ENCODE assay signal across 19 mouse cellular contexts in genomic region chr11:20037739-20038138, GRCm38 (mm10).
DNase-seq lines count a peak whose midpoint lies in the region; ATAC-seq and TF ChIP-seq lines count a peak whose summit lies in the region.
"Had no signal": no experiment of that assay in that cellular context is flagged by ENCODE, and none has a peak within 500 bp of the region (broad histone marks: within the 10 kb centered on the region; RNA-seq: fewer than 3 reads in every experiment).

No protein-coding gene starts in this region.

- no peak overlapping the region for H3K27ac ChIP-seq in ES-E14 (ENCODE audit: insufficient read depth, low read depth, low read length, poor library complexity, severe bottlenecking)
- no peak overlapping the region for H3K27ac ChIP-seq in forebrain, embryonic 10.5 days
- H3K27ac ChIP-seq: heart, embryonic 13.5 days; kidney, embryonic 15.5 days; limb, embryonic 15.5 days; neural tube, embryonic 12.5 days had no signal

- no peak overlapping the region for H3K9ac ChIP-seq in ES-E14 (ENCODE audit: insufficient read depth, low read depth, low read length, poor library complexity, severe bottlenecking)
- H3K9ac ChIP-seq: heart, embryonic 13.5 days; kidney, embryonic 15.5 days; limb, embryonic 15.5 days; neural tube, embryonic 12.5 days had no signal

- in situ Hi-C loops in ES-E14 (cut with MboI; ENCODE audit: low sequenced_read_pairs in 2 of 2, unreplicated experiment in 2 of 2): loop anchor here (10.0 to 25.0 kb wide), 3 partner anchors 123 to 450 kb away; no protein-coding TSS in a partner anchor

- peak overlapping the region; percentile 31 for H3K4me3 ChIP-seq in megakaryocyte, embryonic 14.5 days (replicated peaks)
- H3K4me3 ChIP-seq in ES-E14 (ENCODE audit: insufficient read depth in 1 of 2, low read depth in 1 of 2, low read length in 2 of 2, poor library complexity in 1 of 2, severe bottlenecking in 1 of 2): no peak overlapping the region
- H3K4me3 ChIP-seq in forebrain, embryonic 10.5 days: no peak overlapping the region
- H3K4me3 ChIP-seq: heart, embryonic 13.5 days; kidney, embryonic 15.5 days; limb, embryonic 15.5 days; neural tube, embryonic 12.5 days had no signal

- H3K36me3 ChIP-seq in megakaryocyte, embryonic 14.5 days (replicated peaks; ENCODE audit: low read length): no peaks in the 10 kb centered on the region
- no peaks in the 10 kb centered on the region for H3K36me3 ChIP-seq in ES-E14 (ENCODE audit: control insufficient read depth, insufficient read depth, low read length, poor library complexity, severe bottlenecking)
- H3K36me3 ChIP-seq in forebrain, embryonic 10.5 days (replicated peaks): no peaks in the 10 kb centered on the region
- H3K36me3 ChIP-seq: heart, embryonic 13.5 days; kidney, embryonic 15.5 days; limb, embryonic 15.5 days; neural tube, embryonic 12.5 days had no signal

- no peaks in the 10 kb centered on the region for H3K9me3 ChIP-seq in megakaryocyte, embryonic 14.5 days
- no peaks in the 10 kb centered on the region for H3K9me3 ChIP-seq in ES-E14 (ENCODE audit: control insufficient read depth, insufficient read depth, low read depth, low read length)
- H3K9me3 ChIP-seq in forebrain, embryonic 10.5 days: no peaks in the 10 kb centered on the region
- H3K9me3 ChIP-seq: heart, embryonic 13.5 days; kidney, embryonic 15.5 days; limb, embryonic 15.5 days; neural tube, embryonic 12.5 days had no signal

- no peaks in the 10 kb centered on the region for H3K27me3 ChIP-seq in megakaryocyte, embryonic 14.5 days (replicated peaks)
- H3K27me3 ChIP-seq in forebrain, embryonic 10.5 days (ENCODE audit: poor library complexity, severe bottlenecking): no peaks in the 10 kb centered on the region
- H3K27me3 ChIP-seq: kidney, embryonic 15.5 days; limb, embryonic 15.5 days; neural tube, embryonic 12.5 days had no signal

- ATAC-seq in megakaryocyte, adult 5-6 weeks (ENCODE audit: poor library complexity, severe bottlenecking): no peak
- peak; percentile 56 for ATAC-seq in granulocyte monocyte progenitor cell, adult 5-6 weeks (replicated peaks; ENCODE audit: poor library complexity, severe bottlenecking)

- peaks cover 83% of the 10 kb centered on the region for H3K4me1 ChIP-seq in megakaryocyte, embryonic 14.5 days
- peaks cover 3 to 30% of the 10 kb centered on the region in 2 experiments; a peak in 3 of 4 replicates for H3K4me1 ChIP-seq in ES-E14 (ENCODE audit: control insufficient read depth in 2 of 2, insufficient read depth in 2 of 2, low read length in 2 of 2, poor library complexity in 1 of 2)
- peaks cover 43% of the 10 kb centered on the region for H3K4me1 ChIP-seq in forebrain, embryonic 10.5 days

- 87% methylated on average over 4 of the region's 4 CpGs for WGBS in forebrain, embryonic 10.5 days

- DNase-seq in cerebellum, adult 11-12 months: peak; percentile 24
- no peak for DNase-seq in cerebellum, postnatal 25 days
- DNase-seq in ES-E14 (ENCODE audit: low read depth, low spot score): no peak
- no peak for DNase-seq in layer of hippocampus, adult 11-12 months (ENCODE audit: low spot score)
- no peak for DNase-seq in forebrain, embryonic 10.5 days (ENCODE audit: extremely low spot score, low spot score)
- DNase-seq: adrenal gland, postnatal 10 days; cerebellum, postnatal 10 days; gastrocnemius, postnatal 36 days; heart, postnatal 4 days; lung, adult 2 months; right cerebral cortex, adult 18-20 months; thymus, postnatal 4 days had no signal

TF ChIP-seq in ES-E14, 5 proteins besides CTCF, POLR2A, EP300 and RAD21:
- TF ChIP-seq CHD2 (IDR thresholded peaks at IDR 0.05; ENCODE audit: low read depth, low read length): no peak
- peak; percentile 88 for TF ChIP-seq MAFK (IDR thresholded peaks at IDR 0.05; ENCODE audit: insufficient read depth, low read depth, low read length)
- no peak for TF ChIP-seq ZC3H11A (IDR thresholded peaks at IDR 0.05; ENCODE audit: borderline replicate concordance, low read depth, low read length)
TF ChIP-seq in ES-E14: peak in this region for 1.
